ENCODE assay signal across 8 mouse cellular contexts in genomic region chr4:131826905-131827304, GRCm38 (mm10). TPM values are rescaled to one million over a fixed set of nuclear protein-coding genes. Genes with fewer than 3 reads are reported as not detected.
DNase-seq lines count a peak whose midpoint lies in the region; ATAC-seq and TF ChIP-seq lines count a peak whose summit lies in the region.
"Had no signal": no experiment of that assay in that cellular context is flagged by ENCODE, and none has a peak within 500 bp of the region (broad histone marks: within the 10 kb centered on the region; RNA-seq: fewer than 3 reads in every experiment).

No protein-coding gene starts in this region.

- WGBS in limb, embryonic 14.5 days, result 9% methylated on average over 6 of the region's 6 CpGs

- no peak for TF ChIP-seq POLR2A in ES-Bruce4 (IDR thresholded peaks at IDR 0.05; ENCODE audit: insufficient read depth, low read length)
- TF ChIP-seq POLR2A in limb, embryonic 14.5 days (IDR thresholded peaks at IDR 0.05; ENCODE audit: borderline replicate concordance, extremely low read depth, insufficient read depth, insufficient read length), result no peak

- H3K4me2 ChIP-seq in limb, embryonic 14.5 days (replicated peaks; ENCODE audit: low read depth, low read length, severe bottlenecking), result no peak overlapping the region
- H3K4me2 ChIP-seq: liver, embryonic 15.5 days had no signal

- H3K27ac ChIP-seq in ES-Bruce4 (ENCODE audit: insufficient read depth, low read length), result 0 out of 2 replicates have a peak overlapping the region, but pooled peaks have one; percentile 11
- no peak overlapping the region for H3K27ac ChIP-seq in limb, embryonic 14.5 days (replicated peaks; ENCODE audit: low read depth, low read length)

- no peak overlapping the region for H3K4me3 ChIP-seq in ES-Bruce4 (ENCODE audit: low read depth, low read length)
- no peak overlapping the region for H3K4me3 ChIP-seq in limb, embryonic 14.5 days (replicated peaks; ENCODE audit: low read length)
- H3K4me3 ChIP-seq: liver, embryonic 15.5 days had no signal

- DNase-seq in Muller cell, postnatal 12 days (ENCODE audit: inconsistent ontology term), result peak; percentile 64
- DNase-seq in forelimb bud, embryonic 11.5 days (ENCODE audit: low read depth, low spot score), result peak; percentile 80
- peak; percentile 70 for DNase-seq in limb, embryonic 14.5 days (ENCODE audit: low spot score)
- DNase-seq in layer of hippocampus, adult 8-10 months (ENCODE audit: low spot score in 2 of 2), result no peak
- DNase-seq in left cerebral cortex, postnatal 25 days (ENCODE audit: low spot score in 2 of 2), result no peak
- DNase-seq in layer of hippocampus, adult 18-20 months (ENCODE audit: low spot score in 2 of 2), result no peak

- peak; percentile 65; the same call in 1 of the 2 replicates for TF ChIP-seq EP300 in ES-Bruce4 (IDR thresholded peaks at IDR 0.05; ENCODE audit: insufficient read depth, low read depth, low read length)

- no peaks in the 10 kb centered on the region for H3K4me1 ChIP-seq in ES-Bruce4 (ENCODE audit: control insufficient read depth, insufficient read depth, low read length)
- H3K4me1 ChIP-seq in limb, embryonic 14.5 days (ENCODE audit: control insufficient read depth, insufficient read depth, low read length), result peaks cover 6% of the 10 kb centered on the region; the same call in 1 of the 2 replicates

- H3K9me3 ChIP-seq in ES-Bruce4 (replicated peaks; ENCODE audit: control insufficient read depth, insufficient read depth, low read length, poor library complexity, severe bottlenecking), result no peaks in the 10 kb centered on the region
- no peaks in the 10 kb centered on the region for H3K9me3 ChIP-seq in limb, embryonic 14.5 days (ENCODE audit: control insufficient read depth, low read length)
- H3K9me3 ChIP-seq: liver, embryonic 15.5 days had no signal

- H3K36me3 ChIP-seq in ES-Bruce4 (ENCODE audit: control insufficient read depth, insufficient read depth, low read length, poor library complexity, severe bottlenecking), result no peaks in the 10 kb centered on the region
- no peaks in the 10 kb centered on the region for H3K36me3 ChIP-seq in limb, embryonic 14.5 days (ENCODE audit: control insufficient read depth, insufficient read depth, low read length)
- H3K36me3 ChIP-seq: liver, embryonic 15.5 days had no signal

- no peak for TF ChIP-seq CTCF in ES-Bruce4 (IDR thresholded peaks at IDR 0.05; ENCODE audit: low read depth, low read length)

- ATAC-seq in limb, embryonic 14.5 days (ENCODE audit: low FRiP score, low read depth), result peak; percentile 78

- intact Hi-C loops in left cerebral cortex, postnatal 25 days (cut with DNase I), result loop anchor here (2.0 kb wide), 1 partner anchor 42 kb away; no protein-coding TSS in a partner anchor

- no peak overlapping the region for H3K9ac ChIP-seq in ES-Bruce4 (ENCODE audit: low read depth, poor library complexity, severe bottlenecking)
- no peak overlapping the region for H3K9ac ChIP-seq in limb, embryonic 14.5 days (ENCODE audit: low read depth, low read length, severe bottlenecking)
- H3K9ac ChIP-seq: liver, embryonic 15.5 days had no signal

- no peaks in the 10 kb centered on the region for H3K27me3 ChIP-seq in ES-Bruce4 (ENCODE audit: control insufficient read depth, insufficient read depth, low read length, poor library complexity, severe bottlenecking)
- H3K27me3 ChIP-seq in limb, embryonic 14.5 days (ENCODE audit: control insufficient read depth, insufficient read depth, low read length), result no peaks in the 10 kb centered on the region

RNA-seq across cellular contexts. Expression of gene Ptpru, which starts 11.2 kb away (rescaled TPM):
- 12.1 and 12.8 TPM in 2 replicates for polyA plus RNA-seq in ES-Bruce4 (2011; ENCODE audit: insufficient read depth, insufficient read length, low read depth, missing spikeins)
- polyA plus RNA-seq in limb, embryonic 14.5 days (2012; rRNA removed), result 22.5 and 28.7 TPM in 2 replicates
- 13.3 and 18.7 TPM in 2 replicates for polyA plus RNA-seq in limb, embryonic 14.5 days (2014; fragmentation: Nextera tagmentation; extraction: Ambion mirVana)
- 10 to 100 TPM; 80.2 to 91.8 (median 84.1) TPM for total RNA-seq in layer of hippocampus, adult 8-10 months (2022)
- total RNA-seq in left cerebral cortex, postnatal 25 days (2021), result 10 to 100 TPM; 42.8 to 58.1 TPM
- 10 to 100 TPM; 85.0 to 98.5 TPM for total RNA-seq in layer of hippocampus, adult 18-20 months (2021)

RNA-seq across cellular contexts. Expression of gene Mecr, which starts 16.4 kb away (rescaled TPM):
- 15.6 and 17.9 TPM in 2 replicates for polyA plus RNA-seq in ES-Bruce4 (2011; ENCODE audit: insufficient read depth, insufficient read length, low read depth, missing spikeins)
- polyA plus RNA-seq in limb, embryonic 14.5 days (2012; rRNA removed), result 36.6 and 41.6 TPM in 2 replicates
- polyA plus RNA-seq in limb, embryonic 14.5 days (2014; fragmentation: Nextera tagmentation; extraction: Ambion mirVana), result 38.2 and 39.4 TPM in 2 replicates
- 10 to 100 TPM; 31.0 to 43.7 (median 37.7) TPM for total RNA-seq in layer of hippocampus, adult 8-10 months (2022)
- total RNA-seq in left cerebral cortex, postnatal 25 days (2021), result 10 to 100 TPM; 24.8 to 26.2 TPM
- total RNA-seq in layer of hippocampus, adult 18-20 months (2021), result 10 to 100 TPM; 27.7 TPM

RNA-seq across cellular contexts. Expression of gene Srsf4, which starts 46.5 kb away (rescaled TPM):
- polyA plus RNA-seq in ES-Bruce4 (2011; ENCODE audit: insufficient read depth, insufficient read length, low read depth, missing spikeins), result 71.4 and 74.5 TPM in 2 replicates
- 98.5 and 113 TPM in 2 replicates for polyA plus RNA-seq in limb, embryonic 14.5 days (2012; rRNA removed)
- polyA plus RNA-seq in limb, embryonic 14.5 days (2014; fragmentation: Nextera tagmentation; extraction: Ambion mirVana), result 97.7 and 107 TPM in 2 replicates
- total RNA-seq in layer of hippocampus, adult 8-10 months (2022), result 10 to 100 TPM; 62.6 to 72.1 (median 65.8) TPM
- total RNA-seq in left cerebral cortex, postnatal 25 days (2021), result 10 to 100 TPM; 66.3 to 70.5 TPM
- 10 to 100 TPM; 71.4 to 71.5 TPM for total RNA-seq in layer of hippocampus, adult 18-20 months (2021)

Comparison
In these comparisons a context has a peak if more than half of its experiments do, and no peak if none do; other contexts are left out.
1. DNase-seq: peak in Muller cell, postnatal 12 days (single experiment), forelimb bud, embryonic 11.5 days (single experiment) and limb, embryonic 14.5 days (single experiment); none in layer of hippocampus, adult 8-10 months (0 of 2), left cerebral cortex, postnatal 25 days (0 of 2) and layer of hippocampus, adult 18-20 months (0 of 2).